Mouse (Mus musculus) small intestine, adult 2 months (tissue): ENCODE measurements at regions not wholly inside any gene's neighbourhood (a gene's known extent, or its start where the extent isn't known, plus 50 kb on each side); places are given as distances from the start of the nearest gene placed in this dataset.

Source experiments
- CTCF ChIP-seq: fragments of 200-500 bp; IDR thresholded peaks from 2 replicates; pipeline ENCODE4 v1.5.1; 2012; ENCODE audit warnings: low read depth, mild to moderate bottlenecking, control low read depth, inconsistent platforms, low read length, moderate library complexity, mixed read lengths; ENCODE audit not compliant: insufficient replicate concordance, insufficient read length; ENCODE audit errors: extremely low read depth
- POLR2A ChIP-seq: fragments of 200-500 bp; IDR thresholded peaks from 2 replicates; pipeline ENCODE4 v1.6.1; 2012; ENCODE audit warnings: low read depth, mild to moderate bottlenecking, control low read depth, inconsistent platforms, low read length, moderate library complexity

DNA sequence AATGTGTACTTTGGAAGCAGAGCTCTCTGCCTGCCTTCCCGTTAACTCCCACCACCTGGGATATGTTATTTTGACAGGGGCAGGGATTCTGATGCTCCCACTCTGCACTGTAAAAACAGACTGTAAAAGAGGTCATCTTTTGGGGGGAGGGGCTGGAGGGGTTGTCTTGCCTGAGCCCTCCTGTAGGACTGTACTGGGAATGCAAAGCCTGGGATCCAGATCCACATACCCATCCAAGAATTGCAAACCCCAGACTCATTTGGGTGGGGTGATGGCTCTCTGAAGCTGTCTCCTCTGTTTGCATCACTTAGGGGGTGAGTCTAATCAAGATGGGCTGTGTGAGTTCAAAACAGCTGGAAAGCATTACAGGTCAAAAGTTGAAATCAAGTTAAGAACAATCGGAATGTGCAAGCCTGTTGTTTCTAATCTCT lies 623.7 kb upstream of the Cdh11 start:
- TF ChIP-seq CTCF: no peak
- no peak for TF ChIP-seq POLR2A
